Mouse (Mus musculus) embryo, embryonic 10 days (tissue): ENCODE measurements at regions not wholly inside any gene's neighbourhood (a gene's known extent, or its start where the extent isn't known, plus 50 kb on each side); places are given as distances from the start of the nearest gene placed in this dataset.

Experiments used
- DNase-seq: peaks from one replicate; pipeline ENCODE4 v3.0.0-alpha.2; 2015; ENCODE audit warnings: low spot score

GRCm38 (mm10) chr1:141609866-141610265, 1363.9 kb downstream of the Kcnt2 start:
- peak; percentile 7 for DNase-seq
